Mouse (Mus musculus) ES-Bruce4 (cell line): ENCODE data around the gene Evl.

ENCODE experiments used
- CTCF ChIP-seq: IDR thresholded peaks from one replicate; pipeline ENCODE4 v1.8.1; 2011; ENCODE audit warnings: low read depth, low read length
- EP300 ChIP-seq: IDR thresholded peaks from 2 replicates; pipeline ENCODE4 v1.6.1; 2011; ENCODE audit warnings: low read depth, low read length; ENCODE audit not compliant: insufficient read depth
- POLR2A ChIP-seq: IDR thresholded peaks from one replicate; pipeline ENCODE4 v1.8.1; 2011; ENCODE audit warnings: low read length; ENCODE audit not compliant: insufficient read depth

DNA sequence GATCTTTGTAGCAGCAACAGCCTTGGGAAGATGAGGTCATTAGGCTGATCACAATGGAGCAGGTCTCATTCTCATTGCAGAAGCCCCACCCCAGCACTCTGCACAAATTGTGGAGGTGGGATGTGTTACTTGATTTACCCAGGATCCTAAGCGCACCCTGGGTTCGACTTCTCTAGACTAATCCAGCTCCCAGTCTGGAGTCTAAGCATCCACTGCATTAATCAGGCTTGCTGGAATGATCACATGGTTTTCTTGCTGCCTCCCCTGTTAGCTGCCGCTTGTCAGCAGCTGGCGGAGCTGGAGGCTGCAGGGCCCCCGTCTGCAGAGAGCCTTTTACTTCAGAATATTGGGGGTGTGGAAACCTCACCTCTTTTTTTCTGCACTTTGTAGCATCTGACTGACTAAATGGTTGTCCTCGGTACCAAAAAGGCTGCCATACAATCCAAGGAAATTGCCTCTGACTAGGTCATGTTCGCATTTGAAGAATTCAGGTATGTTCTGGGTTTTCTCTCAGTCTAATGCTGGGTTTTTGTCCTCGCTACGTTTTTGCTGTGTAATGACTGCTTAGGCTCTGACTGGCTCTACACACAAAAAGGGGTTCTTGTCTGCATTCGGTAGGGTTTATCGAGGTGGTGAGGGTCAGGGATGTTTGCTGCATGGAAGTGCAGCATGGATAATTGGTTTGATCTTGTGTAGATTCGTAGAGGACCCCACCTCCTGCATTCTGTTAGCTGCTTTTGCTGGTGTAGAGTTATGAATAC is 51.2 kb downstream of the Evl start:
- TF ChIP-seq CTCF (no peak), POLR2A (no peak), EP300 (no peak)
